Mouse (Mus musculus) hindbrain, postnatal 0 days (tissue): ENCODE data around the gene Man1a. TPM values are rescaled to one million over a fixed set of nuclear protein-coding genes. Genes with fewer than 3 reads are reported as not detected.

Source experiments
- ATAC-seq: fragments of 200-750 bp; cut with Nextera tagmentation; 2 replicates; pipeline ENCODE4 v1.8.0; 2017; ENCODE audit warnings: mild to moderate bottlenecking, moderate TSS enrichment, moderate library complexity
- DNase-seq: peaks from one replicate; pipeline ENCODE4 v3.0.0-alpha.2; 2015; ENCODE audit warnings: low spot score
- H3K27ac ChIP-seq: fragments of 300-500 bp; sonication (generic); 2 replicates; pipeline ENCODE4 v1.5.1; 2014; ENCODE audit warnings: mild to moderate bottlenecking
- H3K27me3 ChIP-seq: fragments of 300-500 bp; sonication (generic); 2 replicates; pipeline ENCODE4 v1.6.1; 2014; ENCODE audit warnings: low read length, mixed read lengths; ENCODE audit not compliant: insufficient read depth
- H3K36me3 ChIP-seq: fragments of 300-500 bp; sonication (generic); 2 replicates; pipeline ENCODE4 v1.6.1; 2014; ENCODE audit warnings: low read length, mixed read lengths; ENCODE audit not compliant: insufficient read depth
- H3K4me1 ChIP-seq: fragments of 300-500 bp; sonication (generic); 2 replicates; pipeline ENCODE4 v1.6.1; 2014; ENCODE audit warnings: antibody characterized with exemption, low read length, mixed read lengths; ENCODE audit not compliant: insufficient read depth
- H3K4me2 ChIP-seq: fragments of 300-500 bp; sonication (generic); 2 replicates; pipeline ENCODE4 v1.6.1; 2014; ENCODE audit warnings: low read depth, mild to moderate bottlenecking, low read length, moderate library complexity, mixed read lengths
- H3K4me3 ChIP-seq: fragments of 300-500 bp; sonication (generic); 2 replicates; pipeline ENCODE4 v1.5.1; 2014; ENCODE audit warnings: low read length
- H3K9ac ChIP-seq: fragments of 300-500 bp; sonication (generic); replicated peaks from 2 replicates; pipeline ENCODE4 v1.6.1; 2014; ENCODE audit warnings: mild to moderate bottlenecking, low read length, moderate library complexity, mixed read lengths
- H3K9me3 ChIP-seq: fragments of 300-500 bp; sonication (generic); 2 replicates; pipeline ENCODE4 v1.6.1; 2016; ENCODE audit warnings: low read length, mixed read lengths
- CTCF ChIP-seq: IDR thresholded peaks from 2 replicates; pipeline ENCODE4 v1.5.1; 2016; ENCODE audit warnings: antibody characterized with exemption, control low read depth, low read depth
- WGBS: fragments of 180-500 bp; shearing (Covaris S2); extraction: QIAGEN DNeasy Blood & Tissue Kit; methylation state at CpG from one replicate; pipeline ENCODE4 v1.1.7; 2014; 5-methylcytosine and 5-hydroxymethylcytosine counted together
- polyA plus RNA-seq: library from polyadenylated mRNA; unstranded; fragments of >200 nt; fragmentation: Nextera tagmentation; extraction: Ambion mirVana; gene quantifications from 2 replicates; pipeline ENCODE4 v1.2.1, GENCODE M21; 2015
- total RNA-seq: library from RNA; depleted of rRNA; stranded (reverse); fragments of >200 nt; gene quantifications from 2 replicates; pipeline ENCODE4 v1.2.3, GENCODE M21; 2014

The Man1a gene
- total and polyA plus RNA-seq, 2 experiments from 2014 or later = 4.3 to 15.1 TPM

DNA sequence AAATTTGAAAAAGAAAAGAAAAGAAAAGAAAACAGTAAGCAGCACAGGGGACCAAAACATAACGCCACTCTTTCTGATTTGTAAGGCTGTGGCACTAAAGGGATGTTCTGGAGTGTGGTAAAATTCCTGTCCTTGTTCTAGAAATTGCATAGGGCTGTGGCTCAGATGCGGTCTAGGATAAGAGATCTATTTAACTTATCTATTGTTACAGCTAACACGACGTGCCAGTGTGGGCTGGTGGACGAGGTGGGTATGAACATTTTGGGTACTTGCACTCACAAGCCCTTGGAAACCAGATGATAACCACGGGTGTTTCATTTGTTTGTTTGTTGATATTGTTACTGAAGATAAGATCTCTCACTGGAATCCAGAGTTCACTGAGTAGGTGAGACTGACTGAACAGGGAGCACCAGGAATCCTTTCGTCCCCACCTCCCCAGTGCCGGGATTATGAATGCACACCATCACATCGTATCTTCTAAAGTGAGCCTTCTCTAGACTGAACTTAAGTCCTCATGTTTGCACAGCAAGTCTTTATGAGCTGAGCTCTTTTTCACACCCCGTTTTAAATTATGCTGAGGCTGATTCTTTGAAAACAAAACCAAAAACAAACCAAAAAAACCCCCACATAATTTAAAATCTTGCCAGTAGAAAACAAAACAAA lies 38.9 kb downstream of the Man1a start:
- 85% methylated on average over 10 of the region's 10 CpGs for WGBS

GRCm38 (mm10) chr10:54035586-54035985 lies 40.8 kb downstream of the Man1a start:
- H3K36me3 ChIP-seq = no peaks in the 10 kb centered on the region
- H3K9me3 ChIP-seq = no peaks in the 10 kb centered on the region
- TF ChIP-seq CTCF = no peak
- DNase-seq (no peak), ATAC-seq (no peak)
- no peaks in the 10 kb centered on the region for H3K27me3 ChIP-seq
- H3K27ac ChIP-seq = no peak overlapping the region
- H3K4me3 ChIP-seq = no peak overlapping the region
- no peaks in the 10 kb centered on the region for H3K4me1 ChIP-seq
- H3K9ac ChIP-seq = no peak overlapping the region
- no peak overlapping the region for H3K4me2 ChIP-seq
- WGBS = 88% methylated on average over 1 of the region's 1 CpGs

More for the DNA sequence above, 38.9 kb downstream of the Man1a start:
- Histone ChIP-seq H3K4me1 (no peaks in the 10 kb centered on the region), H3K9me3 (no peaks in the 10 kb centered on the region), H3K4me3 (no peak overlapping the region), H3K9ac (no peak overlapping the region), H3K27ac (no peak overlapping the region), H3K36me3 (no peaks in the 10 kb centered on the region), H3K27me3 (no peaks in the 10 kb centered on the region), H3K4me2 (no peak overlapping the region)
- no peak for TF ChIP-seq CTCF
- DNase-seq = no peak
- ATAC-seq = no peak

DNA sequence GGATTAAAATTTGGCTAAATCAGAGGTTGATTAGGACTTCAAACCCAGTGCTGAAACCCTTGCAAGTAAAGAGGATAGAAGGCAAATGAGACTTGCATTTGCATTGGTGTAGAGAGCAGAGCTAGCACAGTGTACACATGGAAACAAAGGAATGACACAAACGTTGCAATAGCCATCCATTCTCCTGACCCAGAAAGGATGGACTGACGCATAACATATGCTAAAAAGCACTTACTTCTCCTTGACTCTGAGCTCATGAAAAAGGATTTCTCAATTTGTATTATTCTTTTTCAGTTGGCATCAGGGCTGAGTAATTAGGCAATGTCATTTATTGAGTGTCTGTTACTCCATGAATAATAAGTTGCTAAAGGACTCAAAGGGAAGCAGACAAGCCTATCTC lies 41.6 kb downstream of the Man1a start:
- WGBS = 57% methylated on average over 2 of the region's 2 CpGs
- ATAC-seq (no peak), DNase-seq (no peak)
- TF ChIP-seq CTCF = no peak
- Histone ChIP-seq H3K27me3 (no peaks in the 10 kb centered on the region), H3K36me3 (no peaks in the 10 kb centered on the region), H3K4me3 (no peak overlapping the region), H3K9me3 (no peaks in the 10 kb centered on the region), H3K4me1 (no peaks in the 10 kb centered on the region), H3K4me2 (no peak overlapping the region), H3K9ac (no peak overlapping the region), H3K27ac (no peak overlapping the region)

- H3K9me3 ChIP-seq = no peaks in the 10 kb centered on the region
- H3K27me3 ChIP-seq = no peaks in the 10 kb centered on the region
- H3K4me3 ChIP-seq = no peak overlapping the region
- no peaks in the 10 kb centered on the region for H3K36me3 ChIP-seq
- H3K9ac ChIP-seq = no peak overlapping the region
- H3K27ac ChIP-seq = no peak overlapping the region
- ATAC-seq (no peak), DNase-seq (no peak)
- no peak overlapping the region for H3K4me2 ChIP-seq
- no peaks in the 10 kb centered on the region for H3K4me1 ChIP-seq
- no peak for TF ChIP-seq CTCF
- WGBS = 93% methylated on average over 9 of the region's 9 CpGs
These were observed 43.9 kb downstream of the Man1a start for GRCm38 (mm10) chr10:54032316-54033092.

DNA sequence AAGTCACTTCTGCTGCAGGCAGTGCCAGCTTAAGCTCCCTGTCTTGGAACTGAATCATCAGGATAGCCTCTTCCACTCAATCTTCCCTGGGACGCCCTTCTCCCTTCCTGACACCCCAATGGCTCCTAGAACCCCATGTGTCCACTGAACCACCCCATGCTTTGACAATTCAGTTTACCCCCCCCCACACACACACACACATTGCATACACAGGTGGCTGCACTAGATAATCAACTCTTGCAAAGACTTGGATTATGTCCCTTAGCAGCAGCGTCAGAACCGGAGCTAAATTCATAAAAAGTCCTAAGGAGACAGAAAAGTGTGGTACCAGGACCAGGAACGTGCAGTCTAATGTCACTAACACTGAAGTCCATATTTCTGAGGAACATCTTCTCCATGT lies 47.5 kb downstream of the Man1a start:
- ATAC-seq (no peak), DNase-seq (no peak)
- 93% methylated on average over 4 of the region's 4 CpGs for WGBS
- no peak overlapping the region for H3K4me2 ChIP-seq
- no peaks in the 10 kb centered on the region for H3K36me3 ChIP-seq
- no peak overlapping the region for H3K27ac ChIP-seq
- no peaks in the 10 kb centered on the region for H3K4me1 ChIP-seq
- H3K9ac ChIP-seq = no peak overlapping the region
- no peak for TF ChIP-seq CTCF
- H3K27me3 ChIP-seq = no peaks in the 10 kb centered on the region
- H3K4me3 ChIP-seq = no peak overlapping the region
- no peaks in the 10 kb centered on the region for H3K9me3 ChIP-seq

DNA sequence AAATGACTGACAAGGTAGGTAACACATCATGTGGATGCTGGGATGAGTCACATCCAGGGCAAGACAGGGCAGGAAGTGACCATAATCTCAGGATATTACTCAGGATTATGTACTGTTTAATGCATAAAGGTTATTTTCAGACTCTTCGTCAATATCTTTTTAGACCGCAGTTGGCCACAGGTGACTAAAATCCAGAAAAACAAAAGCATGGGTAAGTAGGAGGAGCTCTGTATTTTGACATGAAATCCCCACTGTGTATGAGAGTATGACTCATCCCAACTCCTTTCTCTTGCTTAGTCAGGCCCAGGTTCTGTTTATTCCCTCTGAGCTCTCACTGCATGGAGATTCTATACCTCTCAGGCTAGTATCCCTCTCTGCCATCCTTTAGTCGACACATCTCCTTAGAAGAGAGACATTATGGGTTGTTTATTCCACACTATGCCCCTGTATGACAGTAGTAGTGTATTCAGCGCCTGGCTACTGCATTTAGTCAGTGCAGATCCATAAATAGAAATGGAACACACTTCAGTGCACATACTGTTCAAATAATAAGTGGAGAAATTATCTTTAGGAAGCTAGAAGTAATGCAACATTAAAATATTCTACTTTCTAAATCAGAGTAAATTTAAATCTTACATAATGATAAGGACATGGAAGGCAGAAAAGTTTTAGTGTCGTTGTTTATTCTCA lies 49.5 kb downstream of the Man1a start:
- Histone ChIP-seq H3K9me3 (no peaks in the 10 kb centered on the region), H3K4me3 (no peak overlapping the region), H3K4me1 (no peaks in the 10 kb centered on the region), H3K9ac (no peak overlapping the region), H3K36me3 (no peaks in the 10 kb centered on the region), H3K27ac (no peak overlapping the region), H3K4me2 (no peak overlapping the region), H3K27me3 (no peaks in the 10 kb centered on the region)
- 84% methylated on average over 5 of the region's 5 CpGs for WGBS
- ATAC-seq (no peak), DNase-seq (no peak)
- no peak for TF ChIP-seq CTCF
